Mouse (Mus musculus): Measurements from ENCODE around the gene Gck. TPM values are rescaled to one million over a fixed set of nuclear protein-coding genes. Genes with fewer than 3 reads are reported as not detected.
A peak's percentile ranks its signal among the peaks of the same experiment; 100 is the strongest.

Gene Gck
- polyA plus RNA-seq, 1 experiment from 2014 or later, result 7.7 TPM

- Histone ChIP-seq H3K4me2 (replicated peaks) (peak overlapping the region; percentile 56), H3K9ac (replicated peaks) (0 out of 2 replicates have a peak overlapping the region, but pooled peaks have one; percentile 1), H3K4me3 (peak overlapping the region; percentile 31; the same call in 1 of the 2 replicates), H3K27ac (replicated peaks) (no peak overlapping the region), H3K27me3 (peaks cover 27% of the 10 kb centered on the region), H3K36me3 (no peaks in the 10 kb centered on the region), H3K4me1 (peaks cover 12% of the 10 kb centered on the region), H3K9me3 (no peaks in the 10 kb centered on the region)
- 36% methylated on average over 15 of the region's 15 CpGs for WGBS
- no peak for ATAC-seq (replicated peaks)
Measured at GRCm38 (mm10) chr11:5862394-5863105, 87.3 kb downstream of the Gck start.

DNA sequence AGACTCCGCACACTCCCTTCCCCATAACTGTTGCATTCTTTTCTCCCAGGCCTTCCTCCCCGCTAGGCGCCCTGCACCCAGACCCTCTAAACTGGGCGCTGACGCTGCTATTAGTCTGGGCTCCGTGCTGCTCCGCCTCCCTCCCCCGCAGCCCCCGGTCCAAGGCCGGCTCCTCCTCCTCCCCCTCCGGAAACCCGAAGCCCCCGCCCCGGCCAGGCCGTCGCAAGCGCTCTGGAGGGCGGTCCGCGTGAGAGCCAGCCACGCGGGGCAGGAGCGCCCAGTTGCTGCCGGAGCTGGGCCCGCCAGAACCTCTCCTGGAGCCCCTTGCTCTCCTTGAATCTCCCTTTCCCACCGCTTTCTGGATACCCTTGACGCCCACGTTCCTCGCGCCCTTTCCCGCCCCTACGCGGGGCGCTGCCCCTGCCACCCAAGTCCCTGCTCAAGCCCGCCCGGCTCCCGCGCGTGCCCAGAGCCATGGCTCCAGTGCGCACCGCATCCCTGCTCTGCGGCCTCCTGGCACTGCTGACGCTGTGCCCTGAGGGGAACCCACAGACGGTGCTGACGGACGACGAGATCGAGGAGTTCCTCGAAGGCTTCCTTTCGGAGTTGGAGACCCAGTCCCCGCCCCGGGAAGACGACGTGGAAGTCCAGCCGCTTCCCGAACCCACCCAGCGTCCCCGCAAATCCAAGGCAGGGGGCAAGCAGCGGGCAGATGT lies 88.0 kb downstream of the Gck start, which contains the start of gene Aebp1:
Gene Aebp1 (plus strand): TSS at position 270 of the 716 bp plus-strand sequence.
- WGBS, result 4% methylated on average over 58 of the region's 59 CpGs
- Histone ChIP-seq H3K27ac (replicated peaks) (no peak within 1 kb of the TSS), H3K9ac (replicated peaks) (peak within 1 kb of the TSS; percentile 1), H3K9me3 (no peaks in the 10 kb centered on the region), H3K4me2 (replicated peaks) (peak within 1 kb of the TSS; percentile 56), H3K27me3 (peaks cover 27% of the 10 kb centered on the region), H3K36me3 (no peaks in the 10 kb centered on the region), H3K4me1 (peaks cover 12% of the 10 kb centered on the region), H3K4me3 (peak within 1 kb of the TSS; percentile 31)
- peak; percentile 47; the same call in 1 of the 2 replicates for ATAC-seq (replicated peaks)

- no peak overlapping the region for H3K9ac ChIP-seq (replicated peaks)
- no peak for ATAC-seq (replicated peaks)
- no peak overlapping the region for H3K4me3 ChIP-seq
- WGBS, result 59% methylated on average over 6 of the region's 6 CpGs
- H3K4me1 ChIP-seq, result peaks cover 12% of the 10 kb centered on the region
- H3K9me3 ChIP-seq, result no peaks in the 10 kb centered on the region
- no peak overlapping the region for H3K4me2 ChIP-seq (replicated peaks)
- no peaks in the 10 kb centered on the region for H3K36me3 ChIP-seq
- H3K27me3 ChIP-seq, result peaks cover 27% of the 10 kb centered on the region
- no peak overlapping the region for H3K27ac ChIP-seq (replicated peaks)
Measured at GRCm38 (mm10) chr11:5860639-5861038, 89.2 kb downstream of the Gck start.

- Histone ChIP-seq H3K9ac (replicated peaks) (no peak overlapping the region), H3K4me1 (peaks cover 12% of the 10 kb centered on the region), H3K36me3 (no peaks in the 10 kb centered on the region), H3K27ac (replicated peaks) (no peak overlapping the region), H3K9me3 (no peaks in the 10 kb centered on the region), H3K4me2 (replicated peaks) (no peak overlapping the region), H3K27me3 (peaks cover 27% of the 10 kb centered on the region), H3K4me3 (no peak overlapping the region)
- WGBS, result 86% methylated on average over 13 of the region's 13 CpGs
- ATAC-seq (replicated peaks), result no peak
Measured at GRCm38 (mm10) chr11:5859883-5860550, 89.9 kb downstream of the Gck start.

GRCm38 (mm10) chr11:5858723-5859122 lies 91.2 kb downstream of the Gck start:
- Histone ChIP-seq H3K27me3 (peaks cover 27% of the 10 kb centered on the region), H3K9ac (replicated peaks) (no peak overlapping the region), H3K9me3 (no peaks in the 10 kb centered on the region), H3K36me3 (no peaks in the 10 kb centered on the region), H3K27ac (replicated peaks) (no peak overlapping the region), H3K4me3 (no peak overlapping the region), H3K4me1 (peaks cover 12% of the 10 kb centered on the region), H3K4me2 (replicated peaks) (no peak overlapping the region)
- no peak for ATAC-seq (replicated peaks)
- WGBS, result 63% methylated on average over 1 of the region's 1 CpGs

DNA sequence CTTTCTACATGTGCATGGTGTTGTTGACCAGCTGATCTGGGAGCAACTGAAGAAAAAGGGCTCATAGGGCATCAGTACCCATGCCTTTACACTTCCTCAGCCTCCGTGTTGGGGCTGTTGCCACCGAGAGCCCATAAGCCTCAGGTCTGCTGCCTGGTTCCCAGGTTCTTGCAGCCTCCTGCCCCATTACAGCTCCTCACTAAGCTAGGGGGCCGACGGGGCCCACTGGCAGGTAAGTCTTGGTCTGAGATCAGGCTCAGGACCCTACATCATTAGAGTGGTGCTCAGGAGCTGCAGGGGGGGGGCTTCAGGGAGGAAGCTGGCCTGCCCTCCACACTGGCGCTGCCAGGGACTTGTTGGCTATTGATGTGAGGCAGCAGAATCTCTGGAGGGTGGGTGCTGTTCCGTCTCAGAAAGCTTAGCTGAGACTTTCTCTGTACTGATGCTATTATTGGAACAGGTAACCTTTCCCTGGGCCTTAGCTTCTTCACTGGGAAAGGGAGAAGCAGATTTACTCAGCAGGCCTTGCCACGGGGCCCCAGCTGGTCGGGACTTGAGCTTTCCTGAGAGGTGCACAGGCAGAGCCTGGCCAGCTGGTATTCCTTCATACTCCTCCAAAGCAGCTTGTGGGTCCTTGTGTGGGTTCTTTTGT lies 93.3 kb downstream of the Gck start:
- H3K9me3 ChIP-seq, result no peaks in the 10 kb centered on the region
- 88% methylated on average over 8 of the region's 8 CpGs for WGBS
- peaks cover 12% of the 10 kb centered on the region for H3K27me3 ChIP-seq
- H3K4me3 ChIP-seq, result no peak overlapping the region
- no peak overlapping the region for H3K9ac ChIP-seq (replicated peaks)
- H3K36me3 ChIP-seq, result no peaks in the 10 kb centered on the region
- H3K4me2 ChIP-seq (replicated peaks), result no peak overlapping the region
- ATAC-seq (replicated peaks), result no peak
- H3K4me1 ChIP-seq, result peaks cover 7% of the 10 kb centered on the region
- no peak overlapping the region for H3K27ac ChIP-seq (replicated peaks)

DNA sequence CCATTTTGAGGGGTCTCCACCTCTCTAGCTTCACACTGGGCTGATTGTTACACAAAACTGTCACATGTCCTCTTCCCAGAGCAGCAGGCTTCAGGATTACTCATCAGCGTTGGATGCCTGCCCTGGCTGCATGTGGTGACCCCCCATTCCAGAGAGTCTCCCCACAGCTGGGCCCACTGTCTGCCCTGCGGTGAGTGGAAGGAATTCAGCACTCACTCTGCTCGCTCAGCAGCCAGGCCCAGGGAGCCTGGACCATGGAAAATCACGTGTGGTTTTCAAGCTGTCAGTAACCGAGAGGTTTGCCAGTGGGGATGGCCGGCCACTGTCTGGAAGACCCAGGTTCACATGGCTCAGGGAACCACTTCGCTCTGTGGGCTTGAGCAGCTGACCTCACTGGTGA lies 94.0 kb downstream of the Gck start:
- WGBS, result 51% methylated on average over 7 of the region's 7 CpGs
- no peak for ATAC-seq (replicated peaks)

DNA sequence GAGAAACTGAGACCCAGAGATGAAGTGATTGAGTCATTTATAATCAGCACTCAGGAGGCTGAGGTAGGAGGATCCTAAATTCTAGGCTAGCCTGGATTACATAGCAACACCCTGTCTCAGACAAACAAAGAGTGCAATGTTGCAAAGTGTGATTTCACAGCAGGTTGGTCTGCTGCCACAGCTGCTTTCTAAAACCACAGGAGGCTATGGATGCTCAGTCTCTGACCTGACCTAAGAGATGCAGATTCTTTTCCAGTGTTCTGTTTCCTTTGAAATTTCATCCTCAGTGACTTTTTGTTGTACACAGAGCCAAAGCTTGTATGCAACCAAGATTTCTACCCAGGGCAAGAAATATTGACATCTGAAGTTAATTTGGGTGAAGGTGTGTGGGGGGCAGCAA lies 94.4 kb downstream of the Gck start:
- Histone ChIP-seq H3K27ac (replicated peaks) (no peak overlapping the region), H3K4me1 (no peaks in the 10 kb centered on the region), H3K4me3 (no peak overlapping the region), H3K9ac (replicated peaks) (no peak overlapping the region), H3K4me2 (replicated peaks) (no peak overlapping the region), H3K9me3 (no peaks in the 10 kb centered on the region), H3K27me3 (peaks cover 2% of the 10 kb centered on the region; the same call in 1 of the 2 replicates), H3K36me3 (no peaks in the 10 kb centered on the region)
- no peak for ATAC-seq (replicated peaks)

More for the DNA sequence above, 94.0 kb downstream of the Gck start:
- Histone ChIP-seq H3K4me3 (no peak overlapping the region), H3K4me1 (0 out of 2 replicates have a peak, but pooled peaks cover under 1% of the 10 kb centered on the region), H3K9ac (replicated peaks) (no peak overlapping the region), H3K27ac (replicated peaks) (no peak overlapping the region), H3K9me3 (no peaks in the 10 kb centered on the region), H3K27me3 (peaks cover 6% of the 10 kb centered on the region; the same call in 1 of the 2 replicates), H3K4me2 (replicated peaks) (no peak overlapping the region), H3K36me3 (no peaks in the 10 kb centered on the region)

GRCm38 (mm10) chr11:5852314-5852713 lies 97.6 kb downstream of the Gck start:
- peaks cover 15% of the 10 kb centered on the region for H3K4me1 ChIP-seq
- no peak overlapping the region for H3K9ac ChIP-seq (replicated peaks)
- WGBS, result 64% methylated on average over 1 of the region's 1 CpGs
- H3K36me3 ChIP-seq, result no peaks in the 10 kb centered on the region
- H3K27ac ChIP-seq (replicated peaks), result no peak overlapping the region
- H3K4me2 ChIP-seq (replicated peaks), result no peak overlapping the region
- ATAC-seq (replicated peaks), result no peak
- no peaks in the 10 kb centered on the region for H3K9me3 ChIP-seq
- H3K4me3 ChIP-seq, result no peak overlapping the region
- no peaks in the 10 kb centered on the region for H3K27me3 ChIP-seq

DNA sequence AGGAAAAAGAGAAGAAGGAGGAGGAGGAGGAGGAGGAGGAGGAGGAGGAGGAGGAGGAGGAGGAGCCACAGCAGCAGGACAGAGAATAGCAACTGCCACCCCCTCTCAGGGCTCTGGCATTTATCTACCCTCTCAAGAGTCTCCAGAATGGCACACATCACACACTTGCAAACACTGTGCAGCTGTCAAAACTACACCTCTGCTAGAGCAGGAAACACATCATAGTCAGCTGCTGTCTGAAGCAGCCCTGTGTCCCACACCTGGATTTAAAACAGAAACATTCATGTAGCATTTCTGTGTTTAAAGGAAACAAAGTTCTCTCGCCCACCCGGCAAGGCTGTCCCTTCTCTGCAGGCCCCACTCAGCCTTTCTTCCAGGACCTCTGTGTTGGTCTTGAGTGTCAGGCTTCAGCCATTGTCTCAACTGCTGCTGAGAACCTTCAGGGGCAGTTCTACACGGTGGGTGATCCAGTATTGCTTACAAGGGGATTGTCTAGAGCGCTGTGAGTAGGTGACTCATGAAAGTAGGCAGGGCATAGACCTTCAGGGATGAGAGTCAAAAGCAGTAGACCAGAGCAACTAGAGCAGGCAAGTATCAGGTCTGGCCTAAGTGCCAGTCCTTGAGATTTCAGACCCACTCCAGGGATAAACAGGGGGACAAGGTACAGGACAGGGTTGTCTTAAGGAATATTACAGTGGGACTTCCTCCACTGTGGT lies 98.7 kb downstream of the Gck start:
- no peaks in the 10 kb centered on the region for H3K9me3 ChIP-seq
- H3K4me1 ChIP-seq, result peaks cover 15% of the 10 kb centered on the region
- no peaks in the 10 kb centered on the region for H3K27me3 ChIP-seq
- no peak overlapping the region for H3K4me2 ChIP-seq (replicated peaks)
- no peak for ATAC-seq (replicated peaks)
- H3K27ac ChIP-seq (replicated peaks), result no peak overlapping the region
- no peak overlapping the region for H3K9ac ChIP-seq (replicated peaks)
- 54% methylated on average over 4 of the region's 4 CpGs for WGBS
- no peak overlapping the region for H3K4me3 ChIP-seq
- H3K36me3 ChIP-seq, result no peaks in the 10 kb centered on the region
